Mouse (Mus musculus) midbrain, embryonic 13.5 days (tissue): ENCODE results near the gene 1810010D01Rik. TPM values are rescaled to one million over a fixed set of nuclear protein-coding genes. Genes with fewer than 3 reads are reported as not detected.
A peak's percentile ranks its signal among the peaks of the same experiment; 100 is the strongest.

ENCODE experiments used
- ATAC-seq: fragments of 200-750 bp; cut with Nextera tagmentation; 2 replicates; pipeline ENCODE4 v1.8.0; 2017; ENCODE audit warnings: mild to moderate bottlenecking, moderate TSS enrichment, moderate library complexity
- H3K27ac ChIP-seq: fragments of 300-500 bp; sonication (generic); 2 replicates; pipeline ENCODE4 v1.5.1; 2015; ENCODE audit warnings: inconsistent platforms, mild to moderate bottlenecking, moderate library complexity
- H3K27me3 ChIP-seq: fragments of 300-500 bp; sonication (generic); 2 replicates; pipeline ENCODE4 v1.6.1; 2015; ENCODE audit warnings: mild to moderate bottlenecking, inconsistent platforms
- H3K36me3 ChIP-seq: fragments of 300-500 bp; sonication (generic); 2 replicates; pipeline ENCODE4 v1.6.1; 2015; ENCODE audit warnings: mild to moderate bottlenecking, inconsistent platforms
- H3K4me1 ChIP-seq: fragments of 300-500 bp; sonication (generic); replicated peaks from 2 replicates; pipeline ENCODE4 v1.6.1; 2015; ENCODE audit warnings: inconsistent platforms
- H3K4me2 ChIP-seq: fragments of 300-500 bp; sonication (generic); replicated peaks from 2 replicates; pipeline ENCODE4 v1.6.1; 2015; ENCODE audit warnings: moderate library complexity, mild to moderate bottlenecking, inconsistent platforms
- H3K4me3 ChIP-seq: fragments of 300-500 bp; sonication (generic); replicated peaks from 2 replicates; pipeline ENCODE4 v1.5.1; 2015; ENCODE audit warnings: mild to moderate bottlenecking, inconsistent platforms
- H3K9ac ChIP-seq: fragments of 300-500 bp; sonication (generic); replicated peaks from 2 replicates; pipeline ENCODE4 v1.6.1; 2015; ENCODE audit warnings: mild to moderate bottlenecking, inconsistent platforms
- H3K9me3 ChIP-seq: fragments of 300-500 bp; sonication (generic); 2 replicates; pipeline ENCODE4 v1.6.1; 2016; ENCODE audit warnings: mild to moderate bottlenecking, inconsistent platforms
- WGBS: fragments of 180-500 bp; shearing (Covaris S2); methylation state at CpG from one replicate; pipeline ENCODE4 v1.1.7; 2015; 5-methylcytosine and 5-hydroxymethylcytosine counted together
- polyA plus RNA-seq: library from polyadenylated mRNA; unstranded; fragments of >200 nt; fragmentation: Nextera tagmentation; extraction: Ambion mirVana; gene quantifications from 2 replicates; pipeline ENCODE4 v1.2.1, GENCODE M21; 2015

The 1810010D01Rik gene
- polyA plus RNA-seq, 1 experiment from 2014 or later, result 0.34 TPM

- Histone ChIP-seq H3K36me3 (no peaks in the 10 kb centered on the region), H3K9ac (no peak overlapping the region), H3K27me3 (peaks cover 2% of the 10 kb centered on the region; the same call in 1 of the 2 replicates), H3K4me3 (no peak overlapping the region), H3K4me2 (no peak overlapping the region), H3K27ac (no peak overlapping the region), H3K9me3 (no peaks in the 10 kb centered on the region), H3K4me1 (peaks cover 18% of the 10 kb centered on the region)
- WGBS, result 80% methylated on average over 6 of the region's 6 CpGs
- ATAC-seq, result no peak
Measured at GRCm38 (mm10) chr7:145192836-145193235, 15.1 kb downstream of the 1810010D01Rik start.

GRCm38 (mm10) chr7:145190520-145190919 lies 17.4 kb downstream of the 1810010D01Rik start:
- Histone ChIP-seq H3K4me1 (peaks cover 15% of the 10 kb centered on the region), H3K9me3 (no peaks in the 10 kb centered on the region), H3K4me2 (no peak overlapping the region), H3K4me3 (no peak overlapping the region), H3K36me3 (no peaks in the 10 kb centered on the region), H3K9ac (no peak overlapping the region), H3K27ac (no peak overlapping the region), H3K27me3 (0 out of 2 replicates have a peak, but pooled peaks cover 2% of the 10 kb centered on the region)
- ATAC-seq, result no peak

GRCm38 (mm10) chr7:145189342-145189741 lies 18.6 kb downstream of the 1810010D01Rik start:
- H3K36me3 ChIP-seq, result no peaks in the 10 kb centered on the region
- WGBS, result 48% methylated on average over 8 of the region's 8 CpGs
- ATAC-seq, result no peak

GRCm38 (mm10) chr7:145187802-145188201 lies 20.1 kb downstream of the 1810010D01Rik start:
- Histone ChIP-seq H3K9ac (no peak overlapping the region), H3K4me1 (peaks cover 7% of the 10 kb centered on the region; the same call in 1 of the 2 replicates), H3K27ac (no peak overlapping the region), H3K4me3 (no peak overlapping the region), H3K36me3 (no peaks in the 10 kb centered on the region), H3K9me3 (no peaks in the 10 kb centered on the region), H3K27me3 (no peaks in the 10 kb centered on the region), H3K4me2 (no peak overlapping the region)
- ATAC-seq, result no peak
- WGBS, result 69% methylated on average over 3 of the region's 3 CpGs

More at GRCm38 (mm10) chr7:145189342-145189741, 18.6 kb downstream of the 1810010D01Rik start:
- Histone ChIP-seq H3K27me3 (0 out of 2 replicates have a peak, but pooled peaks cover 2% of the 10 kb centered on the region), H3K9me3 (no peaks in the 10 kb centered on the region), H3K4me2 (no peak overlapping the region), H3K4me1 (peaks cover 9% of the 10 kb centered on the region), H3K4me3 (no peak overlapping the region), H3K9ac (no peak overlapping the region), H3K27ac (no peak overlapping the region)

- 67% methylated on average over 4 of the region's 4 CpGs for WGBS
- Histone ChIP-seq H3K36me3 (no peaks in the 10 kb centered on the region), H3K4me2 (no peak overlapping the region), H3K9me3 (no peaks in the 10 kb centered on the region), H3K27ac (no peak overlapping the region), H3K4me3 (no peak overlapping the region), H3K9ac (no peak overlapping the region), H3K4me1 (peaks cover 8% of the 10 kb centered on the region; the same call in 1 of the 2 replicates), H3K27me3 (no peaks in the 10 kb centered on the region)
- ATAC-seq, result no peak
Measured at GRCm38 (mm10) chr7:145182388-145182787, 25.5 kb downstream of the 1810010D01Rik start.

GRCm38 (mm10) chr7:145181376-145182034 lies 26.4 kb downstream of the 1810010D01Rik start:
- ATAC-seq, result no peak
- no peak overlapping the region for H3K4me3 ChIP-seq
- WGBS, result 64% methylated on average over 11 of the region's 11 CpGs
- H3K4me1 ChIP-seq, result peaks cover 16% of the 10 kb centered on the region
- H3K9ac ChIP-seq, result no peak overlapping the region
- H3K9me3 ChIP-seq, result no peaks in the 10 kb centered on the region
- H3K4me2 ChIP-seq, result no peak overlapping the region
- no peak overlapping the region for H3K27ac ChIP-seq
- H3K36me3 ChIP-seq, result no peaks in the 10 kb centered on the region
- no peaks in the 10 kb centered on the region for H3K27me3 ChIP-seq

GRCm38 (mm10) chr7:145179691-145180091 lies 28.2 kb downstream of the 1810010D01Rik start:
- no peak overlapping the region for H3K4me3 ChIP-seq
- 52% methylated on average over 5 of the region's 5 CpGs for WGBS
- H3K9ac ChIP-seq, result no peak overlapping the region
- no peaks in the 10 kb centered on the region for H3K36me3 ChIP-seq
- no peaks in the 10 kb centered on the region for H3K27me3 ChIP-seq
- ATAC-seq, result no peak
- peaks cover 21% of the 10 kb centered on the region for H3K4me1 ChIP-seq
- H3K9me3 ChIP-seq, result no peaks in the 10 kb centered on the region
- H3K4me2 ChIP-seq, result no peak overlapping the region
- no peak overlapping the region for H3K27ac ChIP-seq

- no peak overlapping the region for H3K4me2 ChIP-seq
- H3K36me3 ChIP-seq, result no peaks in the 10 kb centered on the region
- H3K9ac ChIP-seq, result no peak overlapping the region
- H3K4me3 ChIP-seq, result no peak overlapping the region
- H3K9me3 ChIP-seq, result no peaks in the 10 kb centered on the region
- H3K4me1 ChIP-seq, result peaks cover 32% of the 10 kb centered on the region
- H3K27ac ChIP-seq, result peak overlapping the region; percentile 37; the same call in 1 of the 2 replicates
- no peak for ATAC-seq
- 32% methylated on average over 15 of the region's 15 CpGs for WGBS
- H3K27me3 ChIP-seq, result no peaks in the 10 kb centered on the region
Measured at GRCm38 (mm10) chr7:145176750-145177589, 30.9 kb downstream of the 1810010D01Rik start.

GRCm38 (mm10) chr7:145173563-145173962 lies 34.4 kb downstream of the 1810010D01Rik start:
- H3K4me3 ChIP-seq, result no peak overlapping the region
- no peaks in the 10 kb centered on the region for H3K36me3 ChIP-seq
- peak overlapping the region; percentile 71 for H3K27ac ChIP-seq
- H3K9me3 ChIP-seq, result no peaks in the 10 kb centered on the region
- H3K27me3 ChIP-seq, result no peaks in the 10 kb centered on the region
- WGBS, result 22% methylated on average over 15 of the region's 15 CpGs
- H3K9ac ChIP-seq, result 0 out of 2 replicates have a peak overlapping the region, but pooled peaks have one; percentile 51
- peak; percentile 62 for ATAC-seq
- peak overlapping the region; percentile 45 for H3K4me2 ChIP-seq
- H3K4me1 ChIP-seq, result peaks cover 28% of the 10 kb centered on the region

- Histone ChIP-seq H3K4me2 (peak overlapping the region; percentile 45), H3K27me3 (no peaks in the 10 kb centered on the region), H3K9me3 (no peaks in the 10 kb centered on the region), H3K4me1 (peaks cover 28% of the 10 kb centered on the region), H3K9ac (0 out of 2 replicates have a peak overlapping the region, but pooled peaks have one; percentile 51), H3K27ac (peak overlapping the region; percentile 71), H3K36me3 (no peaks in the 10 kb centered on the region), H3K4me3 (0 out of 2 replicates have a peak overlapping the region, but pooled peaks have one; percentile 1)
- 2% methylated on average over 12 of the region's 12 CpGs for WGBS
- peak; percentile 91 for ATAC-seq
Measured at GRCm38 (mm10) chr7:145173116-145173515, 34.8 kb downstream of the 1810010D01Rik start.

GRCm38 (mm10) chr7:145169703-145170102 lies 38.2 kb downstream of the 1810010D01Rik start:
- no peaks in the 10 kb centered on the region for H3K9me3 ChIP-seq
- ATAC-seq, result no peak
- H3K9ac ChIP-seq, result no peak overlapping the region
- no peak overlapping the region for H3K27ac ChIP-seq
- H3K4me2 ChIP-seq, result no peak overlapping the region
- H3K4me1 ChIP-seq, result peaks cover 16% of the 10 kb centered on the region
- H3K36me3 ChIP-seq, result no peaks in the 10 kb centered on the region
- H3K4me3 ChIP-seq, result no peak overlapping the region
- no peaks in the 10 kb centered on the region for H3K27me3 ChIP-seq
- whole genome bisulfite sequencing, result 72% methylated on average over 3 of the region's 3 CpGs
